Mouse (Mus musculus) hindbrain, embryonic 11.5 days (tissue): ENCODE data around the gene Exoc6b. TPM values are rescaled to one million over a fixed set of nuclear protein-coding genes. Genes with fewer than 3 reads are reported as not detected.
"Not testable (repeated sequence)": the region's sequence is repeated elsewhere in the genome, so short reads cannot be mapped to it uniquely, and the experiment has no call there.

ENCODE experiments used
- ATAC-seq: fragments of 200-750 bp; cut with Nextera tagmentation; 2 replicates; pipeline ENCODE4 v1.8.0; 2017; ENCODE audit warnings: mild to moderate bottlenecking, moderate TSS enrichment, moderate library complexity; ENCODE audit not compliant: low FRiP score
- DNase-seq: peaks from one replicate; pipeline ENCODE4 v3.0.0-alpha.2; 2015; ENCODE audit warnings: low spot score
- H3K27ac ChIP-seq: fragments of 300-500 bp; sonication (generic); 2 replicates; pipeline ENCODE4 v1.5.1; 2014; ENCODE audit warnings: mild to moderate bottlenecking, low read depth, low read length
- H3K27me3 ChIP-seq: fragments of 300-500 bp; sonication (generic); 2 replicates; pipeline ENCODE4 v1.6.1; 2014; ENCODE audit warnings: mild to moderate bottlenecking, low read length, moderate library complexity, mixed read lengths; ENCODE audit not compliant: control insufficient read depth, insufficient read depth
- H3K36me3 ChIP-seq: fragments of 300-500 bp; sonication (generic); 2 replicates; pipeline ENCODE4 v1.6.1; 2014; ENCODE audit warnings: mild to moderate bottlenecking, low read length, moderate library complexity, mixed read lengths; ENCODE audit not compliant: control insufficient read depth, insufficient read depth
- H3K4me1 ChIP-seq: fragments of 300-500 bp; sonication (generic); replicated peaks from 2 replicates; pipeline ENCODE4 v1.6.1; 2014; ENCODE audit warnings: low read length, mixed read lengths; ENCODE audit not compliant: control insufficient read depth, insufficient read depth
- H3K4me2 ChIP-seq: fragments of 300-500 bp; sonication (generic); replicated peaks from 2 replicates; pipeline ENCODE4 v1.6.1; 2014; ENCODE audit warnings: mild to moderate bottlenecking, low read depth, low read length
- H3K4me3 ChIP-seq: fragments of 300-500 bp; sonication (generic); 2 replicates; pipeline ENCODE4 v1.5.1; 2014; ENCODE audit warnings: low read depth, low read length
- H3K9ac ChIP-seq: fragments of 300-500 bp; sonication (generic); 2 replicates; pipeline ENCODE4 v1.6.1; 2014; ENCODE audit warnings: low read depth, low read length
- H3K9me3 ChIP-seq: fragments of 300-500 bp; sonication (generic); 2 replicates; pipeline ENCODE4 v1.6.1; 2016; ENCODE audit warnings: low read length; ENCODE audit not compliant: control insufficient read depth
- WGBS: fragments of 180-500 bp; shearing (Covaris S2); extraction: QIAGEN DNeasy Blood & Tissue Kit; methylation state at CpG from one replicate; pipeline ENCODE4 v1.1.7; 2014; 5-methylcytosine and 5-hydroxymethylcytosine counted together
- polyA plus RNA-seq: library from polyadenylated mRNA; unstranded; fragments of >200 nt; fragmentation: Nextera tagmentation; extraction: Ambion mirVana; gene quantifications from 2 replicates; pipeline ENCODE4 v1.2.1, GENCODE M21; 2014

Exoc6b gene
- polyA plus RNA-seq, 1 experiment from 2014 or later = 46.4 TPM

DNA sequence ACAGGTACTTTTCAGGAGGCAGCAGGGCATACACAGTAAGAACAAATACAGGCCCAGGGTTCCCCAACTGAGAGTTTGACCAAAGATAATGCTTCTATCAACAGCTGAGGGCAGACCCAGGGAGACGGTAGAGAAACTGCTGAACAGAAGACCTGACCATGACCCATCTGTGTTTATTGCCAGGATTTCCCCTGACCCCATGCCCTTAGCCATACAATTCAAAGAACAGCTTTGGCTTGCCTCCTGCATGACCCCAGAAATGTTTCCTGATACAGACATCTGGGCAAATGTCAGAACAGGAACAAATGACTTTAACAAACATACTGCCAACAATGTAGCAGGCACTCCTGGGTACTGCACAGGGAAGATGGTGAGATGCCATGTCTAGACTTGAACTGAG, 439.0 kb downstream of the Exoc6b start:
- no peak overlapping the region for H3K4me2 ChIP-seq
- no peaks in the 10 kb centered on the region for H3K9me3 ChIP-seq
- no peak for ATAC-seq
- H3K27me3 ChIP-seq = no peaks in the 10 kb centered on the region
- no peak for DNase-seq
- no peak overlapping the region for H3K27ac ChIP-seq
- 14% methylated on average over 1 of the region's 1 CpGs for WGBS
- H3K4me3 ChIP-seq = no peak overlapping the region
- no peaks in the 10 kb centered on the region for H3K36me3 ChIP-seq
- no peak overlapping the region for H3K9ac ChIP-seq
- no peaks in the 10 kb centered on the region for H3K4me1 ChIP-seq

- Histone ChIP-seq H3K9me3 (no peaks in the 10 kb centered on the region), H3K4me1 (no peaks in the 10 kb centered on the region), H3K27ac (no peak overlapping the region), H3K9ac (no peak overlapping the region), H3K36me3 (no peaks in the 10 kb centered on the region), H3K4me3 (no peak overlapping the region), H3K27me3 (no peaks in the 10 kb centered on the region), H3K4me2 (no peak overlapping the region)
- 84% methylated on average over 5 of the region's 5 CpGs for whole genome bisulfite sequencing
- ATAC-seq (no peak), DNase-seq (no peak)
These were observed 440.5 kb downstream of the Exoc6b start for GRCm38 (mm10) chr6:84628831-84629230.

GRCm38 (mm10) chr6:84626398-84626797, 442.9 kb downstream of the Exoc6b start:
- ATAC-seq (no peak), DNase-seq (no peak)
- no peaks in the 10 kb centered on the region for H3K4me1 ChIP-seq
- H3K36me3 ChIP-seq = no peaks in the 10 kb centered on the region
- 95% methylated on average over 2 of the region's 2 CpGs for WGBS
- H3K9ac ChIP-seq = no peak overlapping the region
- H3K27ac ChIP-seq = no peak overlapping the region
- H3K9me3 ChIP-seq = no peaks in the 10 kb centered on the region
- H3K4me3 ChIP-seq = no peak overlapping the region
- H3K4me2 ChIP-seq = no peak overlapping the region
- H3K27me3 ChIP-seq = no peaks in the 10 kb centered on the region

- Histone ChIP-seq H3K4me1 (no peaks in the 10 kb centered on the region), H3K9ac (no peak overlapping the region), H3K4me3 (no peak overlapping the region), H3K36me3 (no peaks in the 10 kb centered on the region), H3K27ac (no peak overlapping the region), H3K9me3 (no peaks in the 10 kb centered on the region), H3K27me3 (no peaks in the 10 kb centered on the region), H3K4me2 (no peak overlapping the region)
- 87% methylated on average over 6 of the region's 6 CpGs for WGBS
- no peak for DNase-seq
- no peak for ATAC-seq
These were observed 450.1 kb downstream of the Exoc6b start for GRCm38 (mm10) chr6:84619166-84619565.

DNA sequence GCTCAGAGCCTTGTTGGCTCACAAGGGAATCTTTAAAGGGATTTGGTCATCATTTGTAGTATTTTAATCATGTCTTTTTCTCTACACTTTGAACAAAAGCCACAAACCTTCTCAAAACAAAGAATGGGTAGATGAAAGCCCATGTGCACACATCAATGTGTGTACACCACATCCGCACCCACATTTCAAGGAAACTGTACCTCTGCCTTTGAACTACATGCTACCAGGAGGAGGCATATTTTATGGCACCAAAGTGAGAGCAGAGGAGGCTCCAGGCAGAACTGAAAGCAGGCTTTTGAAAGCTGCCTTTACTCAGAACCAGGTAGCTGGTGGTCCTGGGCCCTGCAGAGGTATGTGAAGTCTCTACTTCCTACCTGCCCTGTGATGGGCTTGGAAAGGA, 452.3 kb downstream of the Exoc6b start:
- no peak for ATAC-seq

GRCm38 (mm10) chr6:84616586-84616985, 452.7 kb downstream of the Exoc6b start:
- ATAC-seq (no peak), DNase-seq (no peak)
- no peak overlapping the region for H3K9ac ChIP-seq
- no peaks in the 10 kb centered on the region for H3K4me1 ChIP-seq
- H3K27me3 ChIP-seq = no peaks in the 10 kb centered on the region
- no peaks in the 10 kb centered on the region for H3K9me3 ChIP-seq
- no peaks in the 10 kb centered on the region for H3K36me3 ChIP-seq
- H3K4me2 ChIP-seq = no peak overlapping the region
- 78% methylated on average over 1 of the region's 1 CpGs for WGBS
- H3K4me3 ChIP-seq = no peak overlapping the region
- no peak overlapping the region for H3K27ac ChIP-seq

More for the DNA sequence above, 452.3 kb downstream of the Exoc6b start:
- 94% methylated on average over 1 of the region's 1 CpGs for WGBS
- Histone ChIP-seq H3K4me3 (no peak overlapping the region), H3K9ac (no peak overlapping the region), H3K27me3 (no peaks in the 10 kb centered on the region), H3K4me1 (no peaks in the 10 kb centered on the region), H3K36me3 (no peaks in the 10 kb centered on the region), H3K4me2 (no peak overlapping the region), H3K9me3 (no peaks in the 10 kb centered on the region), H3K27ac (no peak overlapping the region)
- DNase-seq = no peak

GRCm38 (mm10) chr6:84613561-84613960, 455.8 kb downstream of the Exoc6b start:
- H3K27me3 ChIP-seq = no peaks in the 10 kb centered on the region
- H3K36me3 ChIP-seq = no peaks in the 10 kb centered on the region
- WGBS = 89% methylated on average over 3 of the region's 3 CpGs
- no peaks in the 10 kb centered on the region for H3K9me3 ChIP-seq
- no peak overlapping the region for H3K27ac ChIP-seq
- ATAC-seq (no peak), DNase-seq (no peak)
- no peak overlapping the region for H3K4me3 ChIP-seq
- no peak overlapping the region for H3K4me2 ChIP-seq
- no peak overlapping the region for H3K9ac ChIP-seq
- H3K4me1 ChIP-seq = no peaks in the 10 kb centered on the region

- no peaks in the 10 kb centered on the region for H3K9me3 ChIP-seq
- H3K9ac ChIP-seq = no peak overlapping the region
- WGBS = 30% methylated on average over 1 of the region's 1 CpGs
- no peaks in the 10 kb centered on the region for H3K4me1 ChIP-seq
- H3K27me3 ChIP-seq = no peaks in the 10 kb centered on the region
- no peak overlapping the region for H3K4me2 ChIP-seq
- H3K36me3 ChIP-seq = no peaks in the 10 kb centered on the region
- ATAC-seq = no peak
- no peak overlapping the region for H3K27ac ChIP-seq
- H3K4me3 ChIP-seq = no peak overlapping the region
- DNase-seq = no peak
These were observed 468.0 kb downstream of the Exoc6b start for GRCm38 (mm10) chr6:84601136-84601889.

- H3K9me3 ChIP-seq, H3K4me3 ChIP-seq, H3K4me2 ChIP-seq, H3K27me3 ChIP-seq, H3K27ac ChIP-seq, DNase-seq, ATAC-seq, H3K36me3 ChIP-seq, H3K9ac ChIP-seq, H3K4me1 ChIP-seq: not testable (repeated sequence)
- 92% methylated on average over 3 of the region's 3 CpGs for WGBS
These were observed 470.0 kb downstream of the Exoc6b start for GRCm38 (mm10) chr6:84599296-84599695.
